Mouse (Mus musculus): ENCODE measurements around the gene Ing5. TPM values are rescaled to one million over a fixed set of nuclear protein-coding genes. Genes with fewer than 3 reads are reported as not detected.

Ing5 gene
- polyA plus RNA-seq, 1 experiment: 2.9 TPM

GRCm38 (mm10) chr1:93800670-93801503 is 2.9 kb upstream of the Ing5 start:
- WGBS: 62% methylated on average over 21 of the region's 21 CpGs
- Histone ChIP-seq H3K27me3 (ENCODE audit: control insufficient read depth, insufficient read depth, low read length) (no peaks in the 10 kb centered on the region), H3K4me3 (ENCODE audit: low read depth, low read length) (peak overlapping the region; percentile 96), H3K4me1 (ENCODE audit: control insufficient read depth, insufficient read depth, insufficient read length, low read length) (peaks cover 14% of the 10 kb centered on the region; the same call in 1 of the 2 replicates), H3K27ac (ENCODE audit: insufficient read depth, low read depth, low read length) (no peak overlapping the region), H3K36me3 (ENCODE audit: control insufficient read depth, insufficient read depth, low read length) (peaks cover 2% of the 10 kb centered on the region; the same call in 1 of the 2 replicates)
- TF ChIP-seq CTCF (IDR thresholded peaks at IDR 0.05; ENCODE audit: extremely low read depth, insufficient read length, insufficient replicate concordance, low read depth, low read length) (no peak), POLR2A (IDR thresholded peaks at IDR 0.05; ENCODE audit: low read depth, low read length) (no peak)

- peaks cover 7% of the 10 kb centered on the region for H3K36me3 ChIP-seq (ENCODE audit: control insufficient read depth, insufficient read depth, low read length)
- peak within 1 kb of the TSS; percentile 80 for H3K27ac ChIP-seq (ENCODE audit: insufficient read depth, low read depth, low read length)
- WGBS: under 1% methylated on average over 42 of the region's 42 CpGs
- no peaks in the 10 kb centered on the region for H3K27me3 ChIP-seq (ENCODE audit: control insufficient read depth, insufficient read depth, low read length)
- TF ChIP-seq POLR2A (IDR thresholded peaks at IDR 0.05; ENCODE audit: low read depth, low read length) (peak; percentile 25), CTCF (IDR thresholded peaks at IDR 0.05; ENCODE audit: extremely low read depth, insufficient read length, insufficient replicate concordance, low read depth, low read length) (no peak)
- peaks cover 14% of the 10 kb centered on the region; the same call in 1 of the 2 replicates for H3K4me1 ChIP-seq (ENCODE audit: control insufficient read depth, insufficient read depth, insufficient read length, low read length)
- H3K4me3 ChIP-seq (ENCODE audit: low read depth, low read length): peak within 1 kb of the TSS; percentile 96
Observed at GRCm38 (mm10) chr1:93801741-93802238, 2.0 kb upstream of the Ing5 start, which contains the start of gene Dtymk. Dtymk (minus strand) TSS chr1:93801934.

GRCm38 (mm10) chr1:93802771-93803170 is 994 bp upstream of the Ing5 start:
- 62% methylated on average over 5 of the region's 5 CpGs for WGBS

GRCm38 (mm10) chr1:93804818-93805217 is 1.1 kb downstream of the Ing5 start:
- no peaks in the 10 kb centered on the region for H3K27me3 ChIP-seq (ENCODE audit: control insufficient read depth, insufficient read depth, low read length)
- H3K4me1 ChIP-seq (ENCODE audit: control insufficient read depth, insufficient read depth, insufficient read length, low read length): peaks cover 14% of the 10 kb centered on the region; the same call in 1 of the 2 replicates
- TF ChIP-seq POLR2A (IDR thresholded peaks at IDR 0.05; ENCODE audit: low read depth, low read length) (no peak), CTCF (IDR thresholded peaks at IDR 0.05; ENCODE audit: extremely low read depth, insufficient read length, insufficient replicate concordance, low read depth, low read length) (no peak)
- H3K4me3 ChIP-seq (ENCODE audit: low read depth, low read length): peak overlapping the region; percentile 96; the same call in 1 of the 2 replicates
- peaks cover 23% of the 10 kb centered on the region for H3K36me3 ChIP-seq (ENCODE audit: control insufficient read depth, insufficient read depth, low read length)
- WGBS: 45% methylated on average over 4 of the region's 4 CpGs
- no peak overlapping the region for H3K27ac ChIP-seq (ENCODE audit: insufficient read depth, low read depth, low read length)

More at GRCm38 (mm10) chr1:93802771-93803170, 994 bp upstream of the Ing5 start:
- H3K36me3 ChIP-seq (ENCODE audit: control insufficient read depth, insufficient read depth, low read length): peaks cover 10% of the 10 kb centered on the region
- 0 out of 2 replicates have a peak overlapping the region, but pooled peaks have one; percentile 80 for H3K27ac ChIP-seq (ENCODE audit: insufficient read depth, low read depth, low read length)
- peaks cover 14% of the 10 kb centered on the region; the same call in 1 of the 2 replicates for H3K4me1 ChIP-seq (ENCODE audit: control insufficient read depth, insufficient read depth, insufficient read length, low read length)
- no peak for TF ChIP-seq CTCF (IDR thresholded peaks at IDR 0.05; ENCODE audit: extremely low read depth, insufficient read length, insufficient replicate concordance, low read depth, low read length)
- no peak for TF ChIP-seq POLR2A (IDR thresholded peaks at IDR 0.05; ENCODE audit: low read depth, low read length)
- no peaks in the 10 kb centered on the region for H3K27me3 ChIP-seq (ENCODE audit: control insufficient read depth, insufficient read depth, low read length)
- no peak overlapping the region for H3K4me3 ChIP-seq (ENCODE audit: low read depth, low read length)

- 37% methylated on average over 5 of the region's 5 CpGs for WGBS
- TF ChIP-seq POLR2A (IDR thresholded peaks at IDR 0.05; ENCODE audit: low read depth, low read length) (no peak), CTCF (IDR thresholded peaks at IDR 0.05; ENCODE audit: extremely low read depth, insufficient read length, insufficient replicate concordance, low read depth, low read length) (no peak)
- H3K27me3 ChIP-seq (ENCODE audit: control insufficient read depth, insufficient read depth, low read length): no peaks in the 10 kb centered on the region
- no peak overlapping the region for H3K4me3 ChIP-seq (ENCODE audit: low read depth, low read length)
- no peak overlapping the region for H3K27ac ChIP-seq (ENCODE audit: insufficient read depth, low read depth, low read length)
- peaks cover 14% of the 10 kb centered on the region; the same call in 1 of the 2 replicates for H3K4me1 ChIP-seq (ENCODE audit: control insufficient read depth, insufficient read depth, insufficient read length, low read length)
- H3K36me3 ChIP-seq (ENCODE audit: control insufficient read depth, insufficient read depth, low read length): peaks cover 26% of the 10 kb centered on the region
Observed at GRCm38 (mm10) chr1:93805221-93805951, 1.6 kb downstream of the Ing5 start.

GRCm38 (mm10) chr1:93808871-93809270 is 5.1 kb downstream of the Ing5 start:
- peaks cover 55% of the 10 kb centered on the region for H3K36me3 ChIP-seq (ENCODE audit: control insufficient read depth, insufficient read depth, low read length)

More at GRCm38 (mm10) chr1:93808871-93809270, 5.1 kb downstream of the Ing5 start:
- WGBS: 92% methylated on average over 4 of the region's 4 CpGs
- H3K4me1 ChIP-seq (ENCODE audit: control insufficient read depth, insufficient read depth, insufficient read length, low read length): peaks cover 9% of the 10 kb centered on the region; the same call in 1 of the 2 replicates
- H3K27me3 ChIP-seq (ENCODE audit: control insufficient read depth, insufficient read depth, low read length): no peaks in the 10 kb centered on the region
- TF ChIP-seq POLR2A (IDR thresholded peaks at IDR 0.05; ENCODE audit: low read depth, low read length) (no peak), CTCF (IDR thresholded peaks at IDR 0.05; ENCODE audit: extremely low read depth, insufficient read length, insufficient replicate concordance, low read depth, low read length) (no peak)
- no peak overlapping the region for H3K27ac ChIP-seq (ENCODE audit: insufficient read depth, low read depth, low read length)
- H3K4me3 ChIP-seq (ENCODE audit: low read depth, low read length): no peak overlapping the region
